Mouse (Mus musculus) erythroblast, embryonic 14.5 days (primary cell): ENCODE data around the gene Pdcd1lg2.

ENCODE experiments used
- GATA1 ChIP-seq: IDR thresholded peaks from 2 replicates; pipeline ENCODE4 v1.6.1; 2012; ENCODE audit warnings: low read length, inconsistent platforms, mixed read lengths
- TAL1 ChIP-seq: IDR thresholded peaks from 3 replicates; pipeline ENCODE4 v1.6.1; 2012; ENCODE audit warnings: low read length, inconsistent platforms, mixed read lengths

DNA sequence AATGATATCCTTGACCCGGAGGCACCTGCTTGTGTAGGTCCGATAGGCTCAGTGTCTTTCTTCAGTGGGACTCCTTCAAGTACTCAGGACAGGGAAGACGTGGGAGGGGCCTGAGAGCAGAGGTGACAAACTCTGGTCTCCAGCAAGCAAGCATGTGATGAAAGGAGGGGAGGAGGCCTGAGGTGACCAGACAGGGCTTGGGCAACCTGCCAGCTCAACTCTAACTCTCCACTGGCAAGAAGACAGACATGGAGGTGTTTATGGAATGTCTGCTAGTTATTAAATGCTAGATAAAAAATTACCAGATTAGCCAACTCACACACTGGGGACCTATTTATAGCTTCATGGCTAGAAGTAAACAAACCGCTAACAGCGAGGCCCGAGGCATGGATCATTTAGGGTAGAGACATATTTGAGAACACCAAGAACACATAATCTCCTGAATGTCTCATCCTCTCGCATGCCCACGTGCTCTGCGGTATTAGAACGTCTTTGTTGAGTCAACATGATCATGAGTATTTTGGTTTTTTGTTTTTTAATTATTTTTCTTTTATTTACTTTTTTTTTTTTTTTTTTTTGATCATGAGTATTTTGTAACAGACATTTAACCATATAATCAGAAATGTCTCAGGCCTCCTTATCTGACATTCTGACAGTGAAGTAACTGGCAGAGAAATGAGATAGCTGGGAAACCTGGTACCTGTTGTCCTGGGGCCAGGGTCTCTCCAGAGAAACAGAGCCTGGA, 58.4 kb downstream of the Pdcd1lg2 start:
- TF ChIP-seq TAL1: no peak
- no peak for TF ChIP-seq GATA1
